Mouse (Mus musculus) liver, adult 2 months (tissue): ENCODE results near the gene Cpeb3.

Experiments
- CTCF ChIP-seq: fragments of 200-500 bp; IDR thresholded peaks from 2 replicates; pipeline ENCODE4 v1.5.1; 2011; ENCODE audit warnings: low read depth, low read length, control low read depth
- POLR2A ChIP-seq: fragments of 200-500 bp; IDR thresholded peaks from 2 replicates; pipeline ENCODE4 v1.6.1; 2011; ENCODE audit warnings: low read length, control low read depth; ENCODE audit not compliant: insufficient read depth; ENCODE audit errors: extremely low read depth

- TF ChIP-seq POLR2A (no peak), CTCF (no peak)
These were observed 81.3 kb downstream of the Cpeb3 start for GRCm38 (mm10) chr19:37127018-37127567.
